Mouse (Mus musculus): Measurements from ENCODE around the gene Tmem163. TPM values are rescaled to one million over a fixed set of nuclear protein-coding genes. Genes with fewer than 3 reads are reported as not detected.

Gene Tmem163
- 28.0 to 34.1 TPM (median 30.1 TPM) in 4 replicates for total RNA-seq (2023; ENCODE audit: inconsistent age)

GRCm38 (mm10) chr1:127679498-127680133, at the start of gene Tmem163:
TSS of gene Tmem163 (minus strand) at chr1:127679548.

GRCm38 (mm10) chr1:127729096-127729495, 49.7 kb upstream of the Tmem163 start, which contains the start of gene Acmsd:
TSS of gene Acmsd (plus strand) at chr1:127729413.

Other genes with a start within 250 kb of the Tmem163 start
- not detected in 4 replicates for gene Acmsd, start 49.9 kb upstream of the Tmem163 start, total RNA-seq (2023; ENCODE audit: inconsistent age)
- gene Ccnt2, start 94.6 kb upstream of the Tmem163 start, total RNA-seq (2023; ENCODE audit: inconsistent age), result 82.2 to 87.0 TPM (median 83.5 TPM) in 4 replicates
- 7.4 to 8.4 TPM (median 8.0 TPM) in 4 replicates for gene Map3k19, start 175.5 kb upstream of the Tmem163 start, total RNA-seq (2023; ENCODE audit: inconsistent age)
- 59.3 to 66.7 TPM (median 62.9 TPM) in 4 replicates for gene Rab3gap1, start 189.2 kb upstream of the Tmem163 start, total RNA-seq (2023; ENCODE audit: inconsistent age)